Mouse (Mus musculus): Measurements from ENCODE around the gene 4930523C07Rik.

DNA sequence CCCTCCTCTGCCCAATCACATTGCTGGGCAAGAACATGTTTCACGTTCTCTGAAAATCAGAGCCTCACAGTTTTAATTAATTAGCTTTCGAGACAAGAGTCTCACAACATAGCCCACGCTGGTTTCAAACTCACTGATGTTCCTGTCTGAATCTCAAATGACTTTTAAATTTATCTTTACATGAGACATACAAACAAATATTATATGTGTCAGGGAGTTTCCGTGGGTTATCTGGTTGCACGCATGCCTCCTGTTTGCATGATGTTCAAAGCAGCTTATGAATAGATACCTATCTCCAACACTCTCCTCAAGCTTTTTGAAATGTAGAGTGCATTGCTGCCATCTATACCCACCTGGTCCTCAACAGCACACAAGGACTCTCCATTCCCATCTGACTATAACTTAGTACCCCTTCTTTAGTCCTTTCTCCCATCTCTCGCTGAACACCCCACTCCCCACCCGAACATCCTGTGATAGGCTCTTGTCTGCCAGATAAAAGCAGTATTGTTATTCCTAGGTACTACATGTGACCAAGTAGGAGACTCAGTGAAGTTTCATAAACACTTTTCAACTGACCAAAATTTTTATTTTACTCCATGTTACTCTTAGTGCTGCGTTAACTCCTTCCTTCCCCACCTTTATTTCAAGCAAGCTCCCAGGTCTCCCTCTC, 37.1 kb upstream of the 4930523C07Rik start:
- TF ChIP-seq POLR2A (IDR thresholded peaks at IDR 0.05; ENCODE audit: extremely low read depth, insufficient read depth, low read length) (no peak), CTCF (IDR thresholded peaks at IDR 0.05; ENCODE audit: extremely low read depth, insufficient read depth, low read length) (no peak)
